Mouse (Mus musculus): ENCODE results near the gene Prkn.

The Prkn gene

GRCm38 (mm10) chr17:11402225-11402875 lies 562.2 kb downstream of the Prkn start:
- no peak for DNase-seq (ENCODE audit: low spot score)

DNA sequence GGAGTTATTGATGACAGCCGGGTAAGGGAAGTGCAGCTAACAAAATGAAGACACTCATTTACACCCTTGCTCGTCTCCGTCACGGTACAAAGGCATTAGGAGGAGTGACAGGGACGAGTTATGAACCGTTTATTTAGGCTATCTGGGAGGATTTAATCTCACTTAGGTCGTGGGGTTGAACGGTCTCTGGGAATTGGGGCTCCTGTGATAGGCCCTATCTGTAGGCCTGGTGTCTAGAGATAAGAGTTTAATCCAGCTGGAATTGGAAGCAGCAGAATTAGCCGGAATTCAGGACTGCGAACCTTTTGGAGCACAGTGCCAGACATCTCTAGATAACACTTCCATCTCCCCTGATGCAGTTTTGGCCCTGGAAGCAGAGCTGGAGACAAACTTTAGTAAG lies 571.2 kb downstream of the Prkn start:
- no peak for DNase-seq (ENCODE audit: low spot score)

DNA sequence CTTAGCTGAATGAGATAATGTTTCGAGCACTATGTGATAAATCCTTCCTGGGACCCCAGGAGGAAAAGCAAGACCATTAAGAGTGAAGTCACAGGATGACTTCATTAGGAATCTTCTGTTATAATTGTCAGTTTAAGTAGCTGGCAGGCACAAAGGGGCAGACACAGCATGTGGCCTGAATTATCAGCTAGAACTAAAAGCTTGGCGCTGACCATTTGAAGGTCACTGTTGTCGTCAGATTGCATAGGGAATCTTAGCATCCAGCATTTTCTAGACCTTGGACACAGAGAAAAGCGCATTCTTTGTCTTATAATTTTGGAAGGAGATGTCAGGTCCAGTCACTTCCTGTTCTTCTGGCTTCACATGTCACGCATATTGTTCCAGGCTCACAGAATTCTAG lies 573.5 kb downstream of the Prkn start:
- peak; percentile 16 for DNase-seq (ENCODE audit: low spot score)

GRCm38 (mm10) chr17:11414288-11414687 lies 574.1 kb downstream of the Prkn start:
- DNase-seq (ENCODE audit: low spot score) = no peak

GRCm38 (mm10) chr17:11417150-11417549 lies 577.0 kb downstream of the Prkn start:
- DNase-seq (ENCODE audit: low spot score) = no peak

GRCm38 (mm10) chr17:11419484-11419883 lies 579.3 kb downstream of the Prkn start:
- no peak for DNase-seq (ENCODE audit: low spot score)

DNA sequence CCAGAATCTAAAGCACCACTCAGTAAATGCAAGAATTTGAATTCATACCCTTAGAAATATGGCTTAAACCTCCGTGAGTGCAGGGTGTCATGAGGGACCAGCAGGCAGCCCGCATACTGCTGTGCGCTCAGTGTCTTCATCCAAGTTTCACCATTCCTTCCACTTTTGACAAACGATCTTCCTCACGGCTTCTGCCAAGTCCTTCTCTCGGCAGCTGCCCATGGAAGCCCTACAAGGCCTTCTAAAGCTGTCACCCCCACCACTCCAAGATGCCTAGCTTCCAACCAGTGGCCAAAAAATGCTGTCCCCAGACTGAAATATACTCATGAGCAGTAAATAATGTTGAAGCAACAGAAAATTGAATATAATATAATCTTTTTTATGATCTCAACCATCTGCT lies 580.7 kb downstream of the Prkn start:
- no peak for DNase-seq (ENCODE audit: low spot score)

DNA sequence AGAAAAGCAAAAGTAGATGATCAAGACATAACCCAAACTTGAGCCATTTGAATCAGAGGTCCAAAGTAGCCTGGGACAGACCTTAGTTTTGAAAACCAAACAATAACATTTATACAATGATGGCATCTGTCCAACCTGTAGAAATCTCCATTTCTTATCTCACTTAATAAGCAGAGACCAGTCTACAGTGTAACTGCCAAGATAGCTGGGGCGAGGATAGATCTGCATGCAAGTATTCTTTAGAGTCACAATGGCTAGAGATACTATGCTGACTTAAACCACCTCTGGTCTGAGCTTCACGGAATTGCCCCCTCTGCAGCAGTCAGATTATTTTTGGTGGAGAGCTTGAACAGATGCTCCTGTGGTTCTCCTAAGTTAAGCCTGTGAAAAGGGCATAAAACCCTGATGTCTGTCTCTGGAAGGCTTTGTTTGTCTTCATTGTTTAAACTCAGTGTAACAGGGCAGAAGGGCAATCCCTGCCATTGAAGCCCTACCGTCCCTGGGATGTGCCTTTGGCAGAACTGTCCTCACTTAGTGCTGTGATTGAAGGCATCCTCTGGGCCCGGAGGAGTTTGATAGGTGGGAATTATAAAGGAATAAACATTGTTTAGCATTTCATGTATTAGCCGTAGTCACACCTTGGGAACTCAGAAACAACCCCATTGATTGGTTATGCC lies 581.2 kb downstream of the Prkn start:
- DNase-seq (ENCODE audit: low spot score) = no peak

- DNase-seq (ENCODE audit: low spot score) = no peak
Measured at GRCm38 (mm10) chr17:11431323-11431722, 591.1 kb downstream of the Prkn start.

- DNase-seq (ENCODE audit: low spot score) = no peak
Measured at GRCm38 (mm10) chr17:11432593-11432992, 592.4 kb downstream of the Prkn start.

DNA sequence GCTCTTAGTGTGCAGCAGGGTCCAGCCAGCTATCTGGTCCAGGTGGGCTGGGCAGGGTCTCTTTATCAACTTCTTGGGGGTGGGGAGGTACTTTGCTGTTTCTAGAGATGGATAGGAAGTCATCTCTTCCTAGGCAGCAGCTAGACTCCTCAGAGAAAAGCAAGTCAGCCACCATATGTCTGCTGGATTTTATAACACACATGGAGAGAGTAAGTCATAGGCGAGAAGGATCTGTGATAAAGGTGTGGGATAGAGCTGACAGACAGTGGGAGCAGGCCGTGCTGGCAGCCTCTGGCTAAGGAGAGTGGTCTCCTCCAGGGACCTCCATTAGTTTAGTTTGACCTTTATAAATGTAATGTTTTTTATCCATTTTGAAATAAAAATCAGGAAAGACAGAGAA lies 622.5 kb downstream of the Prkn start:
- no peak for DNase-seq (ENCODE audit: low spot score)

GRCm38 (mm10) chr17:11466095-11466494 lies 625.9 kb downstream of the Prkn start:
- DNase-seq (ENCODE audit: low spot score) = no peak

DNA sequence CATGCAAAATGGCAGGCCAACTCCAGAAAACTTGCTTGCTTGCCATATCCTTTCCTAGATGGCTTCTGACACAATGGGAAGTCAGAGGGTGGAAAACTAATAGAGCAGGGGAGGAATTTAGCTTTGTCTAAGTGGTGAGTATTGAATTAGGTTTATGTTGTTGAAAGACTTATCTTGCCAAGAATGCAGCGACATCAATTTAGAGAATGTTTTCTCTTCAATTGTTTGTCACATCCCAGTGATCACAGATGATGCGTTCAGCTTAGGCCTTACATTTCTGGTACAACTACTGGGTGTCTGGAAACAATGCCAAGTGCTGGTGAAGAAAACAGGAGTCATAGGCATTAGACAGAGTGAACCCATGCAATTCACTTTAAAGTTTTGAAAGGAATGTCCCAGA lies 628.4 kb downstream of the Prkn start:
- DNase-seq (ENCODE audit: low spot score) = no peak

- DNase-seq (ENCODE audit: low spot score) = no peak
Measured at GRCm38 (mm10) chr17:11483032-11483431, 642.8 kb downstream of the Prkn start.

- no peak for DNase-seq (ENCODE audit: low spot score)
Measured at GRCm38 (mm10) chr17:11490051-11490450, 649.9 kb downstream of the Prkn start.

DNA sequence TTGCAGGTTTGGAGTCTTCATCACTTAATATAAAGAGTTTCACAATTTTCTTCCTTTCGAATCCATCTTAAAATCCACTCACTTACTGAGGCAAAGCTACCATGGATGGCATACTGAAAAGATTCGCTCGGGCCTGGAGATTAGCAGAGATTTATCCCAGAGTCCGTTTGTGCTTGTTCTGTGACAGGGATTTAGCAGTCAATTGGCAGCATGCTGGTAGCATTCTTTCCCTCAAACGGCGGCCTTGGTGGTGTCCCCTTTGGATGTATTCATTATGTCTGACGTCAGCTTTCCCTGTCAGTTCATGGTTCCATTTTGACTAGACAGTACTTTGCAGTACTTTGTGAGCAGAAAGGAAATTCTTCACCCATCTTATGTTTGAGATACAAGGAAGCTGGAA lies 662.4 kb downstream of the Prkn start:
- DNase-seq (ENCODE audit: low spot score) = no peak

DNA sequence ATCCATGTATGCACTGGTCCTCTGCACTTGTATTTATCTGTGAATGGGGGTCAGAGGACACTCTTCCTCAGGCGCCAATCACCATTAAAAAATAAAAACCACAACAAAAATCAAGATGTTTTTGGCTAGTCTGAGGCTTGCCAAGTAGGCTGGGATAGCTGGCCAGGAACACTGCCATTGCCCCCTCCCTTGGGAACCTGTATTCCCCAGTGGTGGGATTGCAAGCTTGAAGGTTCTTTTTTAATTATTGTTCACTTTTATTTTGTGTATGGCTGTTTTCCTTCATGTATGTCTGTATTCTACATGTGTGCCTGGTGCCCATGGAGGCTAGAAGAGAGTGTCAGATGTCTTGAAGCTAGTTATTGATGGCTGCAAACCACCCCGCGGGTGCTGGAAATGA lies 664.3 kb downstream of the Prkn start:
- no peak for DNase-seq (ENCODE audit: low spot score)

DNA sequence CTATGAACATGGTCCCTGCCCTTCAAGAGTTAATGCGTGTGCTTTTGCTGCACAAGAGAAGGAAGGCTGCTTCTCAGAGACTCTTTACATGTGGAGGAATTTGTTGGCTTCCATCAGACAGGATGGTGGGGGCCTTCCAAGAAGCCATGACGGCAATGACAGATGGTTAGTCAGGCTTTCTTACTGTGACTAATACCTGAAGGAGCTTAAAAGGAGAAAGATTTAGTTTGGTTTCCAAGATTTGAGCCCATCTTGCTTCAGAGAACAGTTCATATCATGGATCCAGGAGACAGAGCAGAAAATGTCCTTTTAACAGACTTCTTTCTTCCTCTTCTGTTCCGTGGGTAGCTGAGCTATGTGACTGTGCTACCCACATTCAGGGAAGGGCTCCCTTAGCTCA lies 666.9 kb downstream of the Prkn start:
- no peak for DNase-seq (ENCODE audit: low spot score)

GRCm38 (mm10) chr17:11510081-11510480 lies 669.9 kb downstream of the Prkn start:
- no peak for DNase-seq (ENCODE audit: low spot score)

- peak; percentile 16 for DNase-seq (ENCODE audit: low spot score)
Measured at GRCm38 (mm10) chr17:11514032-11514761, 674.0 kb downstream of the Prkn start.

DNA sequence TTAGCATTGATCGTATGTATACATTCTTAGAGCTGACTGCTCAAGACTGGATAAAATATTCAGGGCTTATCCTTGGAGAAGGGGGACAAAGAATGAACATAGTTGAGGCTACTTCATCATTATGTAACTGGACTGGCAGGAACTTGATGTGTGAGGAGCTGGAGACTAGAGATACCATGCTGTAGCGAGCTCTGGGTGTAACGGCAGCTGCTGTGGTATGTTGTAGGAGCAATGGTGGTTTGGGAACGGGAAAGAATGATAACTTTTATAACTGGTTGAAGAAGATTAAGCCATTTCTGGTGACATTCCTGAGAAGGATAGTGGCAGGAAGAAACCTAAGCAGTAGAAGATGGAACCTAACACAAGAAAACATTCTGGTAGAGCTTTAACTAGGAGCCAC lies 675.4 kb downstream of the Prkn start:
- no peak for DNase-seq (ENCODE audit: low spot score)

DNA sequence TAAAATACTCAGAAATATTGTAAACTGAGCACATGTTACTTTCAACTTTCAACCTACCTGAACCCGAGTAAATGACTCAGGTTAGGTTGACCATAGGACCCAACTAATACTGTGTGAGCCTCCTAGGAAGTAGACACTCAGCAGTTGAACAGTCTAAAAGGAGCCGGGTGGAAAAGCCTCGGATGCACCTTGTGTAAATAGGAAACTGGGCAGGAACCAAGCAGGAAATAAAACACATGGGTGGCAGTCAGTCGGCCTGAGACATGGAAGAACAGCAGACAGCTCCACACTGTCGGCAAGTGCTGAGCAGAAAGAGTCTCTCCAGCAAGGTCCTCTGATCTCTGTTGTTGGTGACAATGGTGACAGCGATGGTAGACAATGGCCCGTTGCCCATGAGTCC lies 676.0 kb downstream of the Prkn start:
- no peak for DNase-seq (ENCODE audit: low spot score)

GRCm38 (mm10) chr17:11532066-11532465 lies 691.9 kb downstream of the Prkn start:
- no peak for DNase-seq (ENCODE audit: low spot score)
